Mouse (Mus musculus) B cell, adult (primary cell): ENCODE measurements around the gene Tmem132e. TPM values are rescaled to one million over a fixed set of nuclear protein-coding genes. Genes with fewer than 3 reads are reported as not detected.

Experiments used
- total RNA-seq: library from RNA; stranded (reverse); gene quantifications from 4 replicates; pipeline ENCODE4 v1.2.4, GENCODE M21; 2023; ENCODE audit not compliant: inconsistent age

Gene Tmem132e
- 0.45 to 0.96 TPM (median 0.76 TPM) in 4 replicates for total RNA-seq

GRCm38 (mm10) chr11:82388371-82389313 lies at the start of gene Tmem132e:
TSS of gene Tmem132e (plus strand) at chr11:82388900.

Other genes with a start within 250 kb of the Tmem132e start
- not detected in 4 replicates for gene Ccl1, start 83.2 kb upstream of the Tmem132e start, total RNA-seq